Mouse (Mus musculus) adipocyte (in vitro differentiated cells): ENCODE measurements around the gene Ciao2a.

ENCODE experiments used
- DNase-seq: peaks from one replicate; pipeline ENCODE4 v3.0.0-alpha.2; 2016; ENCODE audit warnings: low spot score

Gene Ciao2a

DNA sequence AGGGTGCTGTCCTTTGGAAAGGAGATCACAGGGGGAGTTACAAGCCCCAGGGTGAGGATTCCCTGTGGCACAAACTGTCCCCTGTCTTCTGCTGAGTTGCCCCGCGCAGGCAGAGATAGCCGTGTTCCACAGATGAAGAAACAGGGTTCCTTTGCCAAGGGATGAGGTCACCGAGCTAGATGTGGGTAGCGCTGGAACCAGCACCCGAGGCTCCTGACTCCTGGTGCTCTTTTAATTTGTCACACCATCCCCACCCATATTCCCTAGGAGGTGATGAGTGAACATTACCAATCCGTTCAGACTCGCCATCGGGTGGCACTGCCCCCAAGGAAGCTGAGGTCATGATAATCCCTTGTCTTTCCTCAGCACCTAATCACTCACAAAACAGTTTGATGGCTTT lies 36.6 kb downstream of the Ciao2a start:
- no peak for DNase-seq

DNA sequence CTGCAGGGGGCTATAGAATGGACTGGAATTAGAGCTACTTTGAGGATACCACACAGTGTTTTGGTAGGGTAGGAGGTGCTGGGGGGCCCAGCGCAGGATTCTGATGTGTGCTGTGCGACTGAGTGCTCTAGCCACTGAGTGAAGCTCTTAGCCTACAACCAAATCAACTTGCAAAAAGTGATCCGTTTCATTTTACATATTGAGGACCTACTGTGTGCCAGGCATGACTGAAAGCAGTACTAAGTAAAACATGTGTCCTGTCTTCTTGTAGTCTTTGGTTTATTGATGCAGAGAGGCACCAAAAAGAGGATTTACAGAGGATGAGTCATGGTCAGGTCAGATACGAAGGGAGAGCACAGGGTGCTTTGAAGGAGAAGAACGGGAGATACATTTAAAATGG lies 40.8 kb downstream of the Ciao2a start:
- no peak for DNase-seq

DNA sequence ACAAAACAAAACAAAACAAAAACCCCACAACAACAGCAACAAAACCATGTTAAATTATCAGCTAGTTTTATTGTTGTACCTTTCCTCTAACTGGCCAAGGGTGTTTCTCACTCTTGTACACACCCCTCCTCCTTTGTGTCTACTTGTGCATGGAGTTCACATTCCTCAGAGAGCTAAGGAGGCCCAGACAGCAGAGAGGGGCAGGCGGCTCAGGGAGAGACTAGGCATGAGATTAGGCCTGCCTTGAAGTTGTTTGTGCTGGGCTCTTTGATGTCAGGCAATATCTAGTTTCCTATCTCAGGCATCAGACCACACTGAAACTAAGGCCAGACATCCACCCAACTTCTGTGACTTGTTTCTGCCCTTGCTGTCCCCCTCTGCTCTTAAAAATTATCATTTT lies 41.8 kb downstream of the Ciao2a start:
- DNase-seq, result no peak

DNA sequence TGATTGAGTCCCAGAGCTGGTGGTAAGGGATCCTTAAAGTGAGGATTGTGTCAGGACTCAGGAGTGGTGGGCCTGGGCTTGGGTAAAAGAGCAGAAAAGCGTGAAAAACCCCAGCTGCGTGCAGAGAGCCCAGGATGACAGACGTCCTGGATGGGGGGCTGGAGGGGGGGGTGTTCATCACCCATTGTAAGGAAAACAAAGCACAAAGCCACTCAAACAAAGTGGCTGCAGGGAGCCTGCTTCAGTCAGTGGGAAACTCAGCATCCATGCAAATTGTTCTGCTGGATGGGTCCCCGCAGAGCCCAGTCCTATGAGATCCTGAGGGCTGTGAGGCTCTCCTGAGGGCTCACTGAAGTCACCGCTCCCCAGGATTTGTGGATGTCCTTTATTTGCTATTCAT lies 44.1 kb downstream of the Ciao2a start:
- DNase-seq, result no peak

DNA sequence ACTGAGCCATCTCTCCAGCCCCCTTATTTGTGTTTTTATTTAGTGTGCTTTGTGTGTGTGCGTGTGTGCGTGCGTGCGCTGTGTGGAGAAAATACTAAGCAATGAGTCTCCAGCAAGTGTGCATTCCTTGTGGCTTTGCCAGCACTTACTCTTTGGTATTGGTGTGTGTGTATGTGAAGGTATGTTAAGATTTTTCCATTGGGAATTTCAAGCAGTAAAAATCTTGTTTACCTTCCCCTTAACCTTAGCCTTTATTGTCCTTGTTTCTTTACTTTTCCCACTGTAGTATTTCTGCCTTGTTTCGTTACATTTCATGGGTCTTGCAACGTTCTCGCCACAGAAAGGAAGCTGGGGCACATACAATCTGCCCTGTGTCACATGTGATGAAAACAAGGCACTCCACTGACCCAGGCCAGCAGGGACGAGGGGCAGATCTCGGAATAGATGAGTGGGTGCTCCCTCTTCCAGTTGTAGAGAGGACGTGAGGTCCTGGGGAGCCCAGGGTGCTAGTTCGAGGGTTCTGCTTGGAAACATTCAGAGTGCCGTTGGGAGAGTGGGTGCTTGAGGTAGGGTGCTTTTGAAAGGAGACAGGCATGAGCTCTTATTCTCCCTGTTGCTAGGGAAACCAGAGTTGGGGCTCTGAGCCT lies 45.0 kb downstream of the Ciao2a start:
- no peak for DNase-seq

DNA sequence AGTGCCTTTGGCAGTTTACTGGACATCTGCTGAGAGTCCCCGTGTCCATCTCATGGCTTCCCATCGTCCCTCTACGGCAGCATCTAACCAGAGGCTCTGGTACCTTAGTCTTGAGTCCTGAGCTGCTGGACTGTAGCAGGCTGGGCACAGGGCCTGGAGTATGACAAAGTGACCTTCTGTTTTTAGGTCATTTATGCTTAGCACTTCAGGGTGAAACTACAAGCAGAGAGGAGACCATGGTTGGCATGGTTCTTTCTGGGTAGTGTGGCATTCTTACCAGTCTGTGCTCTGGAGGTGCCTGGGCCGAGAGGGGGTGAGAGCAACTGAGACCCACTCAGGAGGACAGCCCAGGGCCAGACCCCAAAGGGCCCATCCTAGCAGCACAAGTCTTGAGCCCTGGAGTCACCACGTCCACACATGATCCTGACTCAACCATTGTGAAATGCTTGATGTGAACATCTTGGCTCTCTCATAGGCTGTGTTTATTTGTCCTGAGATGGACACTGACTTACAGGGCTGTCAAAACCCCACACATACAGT lies 47.0 kb downstream of the Ciao2a start:
- DNase-seq, result no peak

DNA sequence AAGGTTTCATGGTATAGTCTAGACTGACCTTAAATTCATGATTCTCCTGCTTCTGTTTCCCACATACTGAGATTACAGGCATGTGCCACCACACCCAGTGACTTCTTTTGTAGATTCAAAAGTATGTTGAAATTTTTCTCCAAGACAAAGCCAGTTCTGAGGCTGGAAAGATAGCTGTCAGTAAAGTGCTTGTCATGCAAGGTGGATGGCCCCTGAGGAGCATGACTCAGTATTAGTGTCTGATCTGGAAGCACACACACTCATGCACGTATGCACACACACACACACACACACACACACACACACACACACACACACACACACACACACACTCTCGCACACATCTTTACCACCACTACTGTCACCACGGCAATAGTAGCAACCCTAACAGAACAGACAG lies 48.6 kb downstream of the Ciao2a start:
- DNase-seq, result no peak

DNA sequence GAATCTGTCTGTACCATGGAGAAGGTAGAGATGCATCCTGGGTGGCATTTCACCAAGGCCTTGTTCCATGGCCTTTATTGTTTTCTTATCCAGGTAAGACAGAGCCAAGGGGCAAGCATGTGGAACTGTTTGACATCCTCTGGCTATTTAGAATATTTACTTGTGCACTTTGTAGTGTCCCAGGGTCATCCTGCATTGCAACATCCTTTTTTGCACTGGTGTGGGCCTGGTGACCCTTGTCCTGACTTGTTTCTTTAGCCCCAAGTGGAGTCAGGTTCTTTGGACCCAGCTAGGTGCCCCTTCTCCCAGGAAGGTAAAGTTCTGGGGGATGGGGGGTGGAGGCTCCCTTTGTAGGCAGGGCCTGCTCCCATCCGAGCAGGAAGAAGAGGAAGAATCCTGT lies 51.6 kb downstream of the Ciao2a start:
- DNase-seq, result no peak

DNA sequence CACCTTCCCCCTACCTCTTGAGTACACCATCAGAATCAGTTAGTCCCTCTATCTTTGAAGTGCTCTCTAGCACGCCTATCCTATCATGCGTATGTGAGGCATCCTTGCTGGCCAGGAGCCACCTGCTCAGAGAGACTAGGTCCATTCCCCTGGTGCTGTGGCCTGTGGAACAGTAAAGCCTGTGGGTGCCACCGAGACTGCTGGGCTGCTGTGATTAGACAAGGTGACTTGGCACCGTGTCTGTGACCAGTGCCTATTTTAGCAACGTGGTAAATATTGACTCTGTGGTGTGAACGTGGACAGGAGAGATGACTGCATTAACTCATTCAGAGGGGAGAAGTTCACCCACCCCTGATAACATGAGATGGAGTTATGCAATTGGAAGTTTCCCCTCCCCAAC lies 53.4 kb downstream of the Ciao2a start:
- no peak for DNase-seq

DNA sequence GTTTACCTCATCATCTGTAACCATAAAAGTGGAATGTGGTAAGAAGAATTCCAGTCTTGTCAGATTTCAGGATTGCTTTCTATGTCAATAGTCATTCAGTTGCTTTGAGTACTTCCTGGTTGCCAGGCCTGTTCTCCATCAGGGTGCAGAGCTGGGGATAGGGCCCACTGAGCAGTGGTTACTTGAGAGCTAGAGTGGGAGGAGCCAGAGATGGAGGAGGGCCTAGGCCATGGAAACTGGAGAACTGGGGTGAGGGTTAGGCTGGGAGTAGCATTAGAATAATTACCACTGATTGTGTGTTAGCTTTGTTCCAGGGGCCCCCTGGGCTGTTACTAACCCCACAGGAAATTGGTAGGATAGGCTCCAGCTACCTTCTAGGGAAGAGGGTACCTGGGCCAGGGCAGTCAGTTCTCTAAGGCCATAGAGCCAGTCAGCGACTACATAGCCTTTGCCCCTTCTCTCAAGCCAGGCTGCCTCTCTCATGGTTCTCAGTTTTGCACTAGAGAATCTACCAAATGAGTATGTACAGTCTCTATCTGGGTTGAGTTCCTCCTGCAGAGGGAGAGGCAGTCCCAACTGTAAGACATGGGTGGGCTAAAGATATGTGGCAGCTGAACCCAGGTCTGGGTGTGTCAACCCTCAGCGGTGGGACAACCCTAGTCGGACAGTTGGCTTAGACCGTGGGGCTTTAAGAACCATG lies 54.9 kb downstream of the Ciao2a start:
- no peak for DNase-seq

DNA sequence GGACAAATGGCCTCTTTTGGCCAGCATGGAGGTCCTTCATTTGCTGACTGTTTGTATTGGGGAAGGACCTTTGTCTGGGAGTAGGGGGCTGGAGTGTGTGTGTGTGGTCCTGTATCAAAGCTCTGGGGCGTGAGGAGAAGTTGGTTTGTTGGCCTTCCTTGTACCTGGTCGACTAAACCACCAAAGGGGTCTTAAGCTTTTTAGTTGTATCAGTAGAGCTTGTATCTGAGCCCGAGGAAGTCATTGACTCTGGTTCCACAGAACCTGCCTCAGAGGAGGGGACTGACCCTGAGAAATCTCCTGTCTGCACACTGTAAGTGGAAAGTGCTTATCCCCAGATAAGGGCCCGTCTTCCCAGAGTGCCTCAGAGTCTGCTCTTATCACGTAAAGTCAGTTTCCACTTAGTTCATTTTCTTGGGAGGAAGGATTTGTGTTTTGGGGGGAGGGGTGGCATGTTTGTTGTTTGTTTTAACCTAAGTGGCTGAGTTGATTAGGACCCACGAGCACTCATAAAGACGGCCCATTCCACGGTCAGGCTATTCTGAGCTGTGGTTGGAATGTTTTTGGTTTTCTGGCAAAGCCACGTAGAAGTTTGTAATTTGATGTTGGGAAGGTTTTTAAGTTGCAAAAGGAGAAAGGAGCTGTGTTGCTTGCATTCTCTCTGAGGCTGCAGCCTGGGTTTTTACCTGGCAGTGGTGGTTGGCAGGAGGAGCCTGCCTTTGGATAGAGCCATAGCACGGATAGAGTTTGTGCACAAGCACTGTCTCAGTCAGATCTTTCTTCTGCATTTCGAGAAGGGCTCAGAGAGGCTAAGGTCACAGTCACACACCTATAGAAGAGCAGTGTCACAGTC lies 55.6 kb downstream of the Ciao2a start:
- no peak for DNase-seq

DNA sequence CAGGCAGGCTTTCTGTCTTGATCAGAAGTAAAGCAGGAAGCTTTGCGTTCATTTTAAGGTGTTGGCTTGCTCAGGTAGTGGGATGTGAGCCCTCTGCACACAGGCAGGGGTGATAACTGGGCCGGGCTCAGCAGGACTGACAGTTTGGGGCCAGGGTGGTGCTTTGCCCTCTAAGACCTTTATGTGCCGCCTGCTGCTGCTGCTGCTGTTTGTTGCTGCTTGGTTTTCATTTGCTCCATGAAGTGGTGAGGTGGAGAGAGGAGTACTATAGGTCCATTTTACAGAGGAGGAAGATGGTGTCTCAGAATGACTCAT lies 56.2 kb downstream of the Ciao2a start:
- DNase-seq, result no peak

DNA sequence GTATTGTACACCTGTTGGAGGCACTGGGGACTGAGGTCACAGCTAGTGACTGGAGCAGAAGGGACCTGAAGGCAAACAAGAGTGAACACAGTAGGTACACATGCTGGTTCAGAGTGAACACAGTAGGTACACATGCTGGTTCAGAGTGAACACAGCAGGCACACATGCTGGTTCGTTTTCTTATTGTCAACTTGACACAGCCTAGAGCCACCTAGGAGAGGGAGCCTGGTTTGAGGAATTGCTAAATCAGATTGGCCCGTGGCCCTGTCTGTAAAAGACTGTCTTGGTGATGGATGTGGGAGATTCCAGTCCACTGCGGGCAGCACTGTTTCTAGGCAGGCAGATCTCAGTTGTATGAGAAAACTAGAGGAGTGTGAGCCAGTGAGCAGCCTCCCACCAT lies 56.6 kb downstream of the Ciao2a start:
- DNase-seq, result no peak

DNA sequence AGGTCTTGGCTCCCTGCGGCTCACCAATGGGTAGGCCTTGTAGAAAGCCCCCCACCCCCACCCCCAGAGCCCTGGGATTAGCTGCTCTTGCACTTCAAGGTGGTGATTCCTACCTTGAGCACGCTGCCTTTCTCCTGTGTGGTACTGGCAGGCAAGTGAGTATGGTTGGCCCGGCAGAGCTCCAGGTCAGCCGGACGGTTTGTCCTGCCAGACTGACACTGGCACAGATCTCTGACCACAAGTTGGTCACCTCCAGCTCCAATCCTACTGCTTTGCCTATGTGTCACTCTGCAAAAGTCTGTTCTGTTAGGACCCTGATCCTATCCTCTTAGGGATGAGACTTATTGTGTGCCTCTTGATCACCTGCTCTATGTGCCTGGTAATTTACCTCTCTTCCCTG lies 58.2 kb downstream of the Ciao2a start:
- no peak for DNase-seq

DNA sequence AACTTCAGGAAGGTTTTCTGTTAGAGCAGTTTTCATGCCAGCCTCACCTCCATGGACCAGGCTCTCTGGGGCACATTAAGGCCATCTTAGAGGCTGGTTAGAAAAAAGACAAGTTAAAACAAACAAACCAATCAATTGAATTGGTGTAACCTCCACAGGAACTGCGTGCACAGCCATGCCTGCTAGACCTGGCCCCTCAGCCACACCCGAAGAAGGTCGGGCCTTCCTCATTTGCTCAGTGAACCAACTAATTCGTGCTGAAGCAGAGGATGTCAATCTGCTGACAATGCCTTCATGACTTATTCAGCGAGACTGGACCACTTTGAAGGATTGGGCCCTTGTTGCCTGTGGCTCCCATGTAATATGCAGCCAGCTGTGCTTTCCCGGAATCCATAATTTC lies 60.0 kb downstream of the Ciao2a start:
- no peak for DNase-seq
